Mouse (Mus musculus) neural tube, embryonic 11.5 days (tissue): Measurements from ENCODE around the gene Plcz1. TPM values are rescaled to one million over a fixed set of nuclear protein-coding genes. Genes with fewer than 3 reads are reported as not detected.

Experiments
- ATAC-seq: fragments of 200-750 bp; cut with Nextera tagmentation; 2 replicates; pipeline ENCODE4 v1.8.0; 2017; ENCODE audit warnings: moderate number of reproducible peaks, mild to moderate bottlenecking, moderate TSS enrichment, moderate library complexity; ENCODE audit not compliant: insufficient read depth, low FRiP score, low TSS enrichment
- DNase-seq: peaks from one replicate; pipeline ENCODE4 v3.0.0-alpha.2; 2015; ENCODE audit warnings: low spot score
- H3K27ac ChIP-seq: fragments of 300-500 bp; sonication (generic); 2 replicates; pipeline ENCODE4 v1.5.1; 2014; ENCODE audit warnings: low read depth, mild to moderate bottlenecking, low read length
- H3K27me3 ChIP-seq: fragments of 300-500 bp; sonication (generic); 2 replicates; pipeline ENCODE4 v1.6.1; 2014; ENCODE audit warnings: mild to moderate bottlenecking, low read length, mixed read lengths; ENCODE audit not compliant: control insufficient read depth, insufficient read depth
- H3K36me3 ChIP-seq: fragments of 300-500 bp; sonication (generic); 2 replicates; pipeline ENCODE4 v1.6.1; 2014; ENCODE audit warnings: mild to moderate bottlenecking, low read length, moderate library complexity, mixed read lengths; ENCODE audit not compliant: control insufficient read depth, insufficient read depth
- H3K4me1 ChIP-seq: fragments of 300-500 bp; sonication (generic); 2 replicates; pipeline ENCODE4 v1.6.1; 2014; ENCODE audit warnings: low read length, mixed read lengths; ENCODE audit not compliant: control insufficient read depth, insufficient read depth
- H3K4me2 ChIP-seq: fragments of 300-500 bp; sonication (generic); 2 replicates; pipeline ENCODE4 v1.6.1; 2014; ENCODE audit warnings: low read depth, mild to moderate bottlenecking, moderate library complexity
- H3K4me3 ChIP-seq: fragments of 300-500 bp; sonication (generic); 2 replicates; pipeline ENCODE4 v1.5.1; 2014; ENCODE audit warnings: low read depth, low read length
- H3K9ac ChIP-seq: fragments of 300-500 bp; sonication (generic); 2 replicates; pipeline ENCODE4 v1.6.1; 2014; ENCODE audit warnings: mild to moderate bottlenecking, low read length
- H3K9me3 ChIP-seq: fragments of 300-500 bp; sonication (generic); 2 replicates; pipeline ENCODE4 v1.6.1; 2016; ENCODE audit warnings: low read length; ENCODE audit not compliant: control insufficient read depth
- WGBS: fragments of 180-500 bp; shearing (Covaris S2); extraction: QIAGEN DNeasy Blood & Tissue Kit; methylation state at CpG from one replicate; pipeline ENCODE4 v1.1.7; 2014; 5-methylcytosine and 5-hydroxymethylcytosine counted together
- polyA plus RNA-seq: library from polyadenylated mRNA; unstranded; fragments of >200 nt; fragmentation: Nextera tagmentation; extraction: Ambion mirVana; gene quantifications from 2 replicates; pipeline ENCODE4 v1.2.1, GENCODE M21; 2014

Gene Plcz1
- polyA plus RNA-seq, 1 experiment from 2014 or later = not detected

- Histone ChIP-seq H3K4me1 (no peaks in the 10 kb centered on the region), H3K36me3 (no peaks in the 10 kb centered on the region), H3K4me3 (no peak overlapping the region), H3K4me2 (no peak overlapping the region), H3K27me3 (no peaks in the 10 kb centered on the region), H3K27ac (no peak overlapping the region), H3K9me3 (0 out of 2 replicates have a peak, but pooled peaks cover 3% of the 10 kb centered on the region), H3K9ac (no peak overlapping the region)
- ATAC-seq (no peak), DNase-seq (no peak)
- WGBS = 83% methylated on average over 3 of the region's 3 CpGs
Measured at GRCm38 (mm10) chr6:140005181-140005580, 36.1 kb downstream of the Plcz1 start.

DNA sequence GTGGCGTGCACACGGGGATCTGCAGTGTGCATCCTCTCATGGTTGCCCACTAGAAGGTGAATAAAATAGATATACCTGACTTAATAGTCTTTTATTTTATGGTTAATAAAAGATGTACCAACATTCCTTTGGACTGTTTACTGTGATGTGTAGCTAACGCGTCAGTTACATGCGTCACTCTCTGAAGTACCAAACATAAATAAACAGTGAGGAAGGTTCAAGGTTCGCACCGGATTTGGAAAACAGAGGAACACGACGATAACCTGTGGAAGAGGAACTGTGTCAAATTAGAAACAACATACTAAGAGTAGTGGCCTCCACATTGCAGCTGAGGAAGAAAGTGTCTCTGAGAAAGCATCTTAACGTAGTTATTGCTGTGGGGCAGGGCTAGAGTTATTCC is 51.7 kb downstream of the Plcz1 start:
- Histone ChIP-seq H3K9me3 (no peaks in the 10 kb centered on the region), H3K4me3 (no peak overlapping the region), H3K9ac (no peak overlapping the region), H3K27ac (no peak overlapping the region), H3K4me2 (no peak overlapping the region), H3K4me1 (no peaks in the 10 kb centered on the region), H3K36me3 (no peaks in the 10 kb centered on the region), H3K27me3 (no peaks in the 10 kb centered on the region)
- WGBS = 86% methylated on average over 10 of the region's 10 CpGs
- ATAC-seq (no peak), DNase-seq (no peak)

DNA sequence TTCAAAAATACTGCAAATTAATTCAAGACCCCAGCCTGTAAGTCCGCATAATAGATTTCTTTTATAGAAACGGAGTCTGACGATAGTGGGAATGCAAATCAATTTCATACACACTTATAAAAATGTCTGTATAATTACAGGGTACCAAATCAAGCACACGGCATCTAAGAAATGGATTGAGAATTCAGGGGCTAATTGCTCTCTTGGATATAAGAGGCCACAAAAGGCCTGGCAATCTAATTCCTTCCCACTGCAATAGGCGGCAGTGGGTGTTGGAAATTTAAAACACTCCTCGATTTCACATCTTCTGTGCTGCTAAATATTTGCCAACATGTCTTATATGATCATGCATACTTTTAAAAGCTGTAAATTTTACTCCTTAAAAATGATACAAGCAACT is 52.2 kb downstream of the Plcz1 start:
- H3K36me3 ChIP-seq = no peaks in the 10 kb centered on the region
- H3K27me3 ChIP-seq = no peaks in the 10 kb centered on the region
- H3K4me1 ChIP-seq = no peaks in the 10 kb centered on the region
- no peaks in the 10 kb centered on the region for H3K9me3 ChIP-seq
- H3K27ac ChIP-seq = no peak overlapping the region
- no peak overlapping the region for H3K4me2 ChIP-seq
- H3K4me3 ChIP-seq = no peak overlapping the region
- WGBS = 83% methylated on average over 6 of the region's 6 CpGs
- DNase-seq (no peak), ATAC-seq (no peak)
- H3K9ac ChIP-seq = no peak overlapping the region

DNA sequence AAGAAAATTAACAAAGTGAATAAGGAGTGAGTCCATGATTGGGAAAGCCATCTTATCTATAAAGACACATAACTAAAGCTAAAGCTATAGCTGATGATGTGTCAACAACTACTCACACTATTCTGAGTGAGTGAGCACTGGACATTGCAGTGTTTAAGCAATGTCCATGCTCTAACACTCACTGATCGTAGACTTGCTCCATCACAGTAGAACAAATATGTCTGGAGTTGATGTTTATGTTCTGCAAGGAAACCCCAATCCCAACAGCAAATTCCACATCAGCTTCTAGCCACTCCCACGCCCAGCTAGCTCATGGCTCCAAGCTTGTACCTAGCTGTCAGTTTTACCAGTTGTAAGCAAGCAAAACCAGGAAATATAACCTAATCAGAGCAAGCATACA is 54.7 kb downstream of the Plcz1 start:
- H3K4me2 ChIP-seq = no peak overlapping the region
- no peak overlapping the region for H3K27ac ChIP-seq
- DNase-seq (no peak), ATAC-seq (no peak)
- 82% methylated on average over 2 of the region's 2 CpGs for WGBS
- H3K4me3 ChIP-seq = no peak overlapping the region
- H3K27me3 ChIP-seq = no peaks in the 10 kb centered on the region
- no peak overlapping the region for H3K9ac ChIP-seq
- H3K36me3 ChIP-seq = no peaks in the 10 kb centered on the region
- H3K4me1 ChIP-seq = no peaks in the 10 kb centered on the region
- no peaks in the 10 kb centered on the region for H3K9me3 ChIP-seq

DNA sequence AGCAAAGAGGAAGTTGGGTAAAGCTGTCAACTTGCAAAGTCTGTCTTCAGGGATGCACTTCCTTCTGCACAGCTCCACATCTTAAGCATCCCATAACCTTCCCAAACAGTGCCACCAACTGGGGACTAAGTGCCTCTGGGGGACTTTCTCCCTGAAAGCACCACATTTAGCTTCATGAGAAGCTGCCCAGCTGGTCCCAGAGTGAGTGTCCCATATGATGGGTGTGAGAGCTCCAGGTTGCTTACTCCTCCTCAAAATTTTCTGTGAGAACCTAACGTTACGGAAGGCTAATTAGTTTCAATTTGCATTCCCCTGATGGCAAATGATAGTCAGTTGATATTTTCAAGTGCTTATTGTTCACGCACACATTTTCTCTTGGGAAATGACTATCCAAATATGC is 57.2 kb downstream of the Plcz1 start:
- H3K4me2 ChIP-seq = no peak overlapping the region
- no peak overlapping the region for H3K9ac ChIP-seq
- no peak overlapping the region for H3K27ac ChIP-seq
- DNase-seq = no peak
- no peak overlapping the region for H3K4me3 ChIP-seq
- no peaks in the 10 kb centered on the region for H3K9me3 ChIP-seq
- ATAC-seq = no peak
- no peaks in the 10 kb centered on the region for H3K4me1 ChIP-seq
- H3K27me3 ChIP-seq = no peaks in the 10 kb centered on the region
- H3K36me3 ChIP-seq = no peaks in the 10 kb centered on the region
- 88% methylated on average over 3 of the region's 3 CpGs for WGBS

- Histone ChIP-seq H3K27me3 (no peaks in the 10 kb centered on the region), H3K4me3 (no peak overlapping the region), H3K4me2 (no peak overlapping the region), H3K36me3 (no peaks in the 10 kb centered on the region), H3K9ac (no peak overlapping the region), H3K27ac (no peak overlapping the region), H3K9me3 (no peaks in the 10 kb centered on the region), H3K4me1 (no peaks in the 10 kb centered on the region)
- no peak for ATAC-seq
- DNase-seq = no peak
Measured at GRCm38 (mm10) chr6:139981061-139981460, 60.2 kb downstream of the Plcz1 start.

- H3K4me2 ChIP-seq = no peak overlapping the region
- DNase-seq = no peak
- no peaks in the 10 kb centered on the region for H3K9me3 ChIP-seq
- H3K27me3 ChIP-seq = no peaks in the 10 kb centered on the region
- H3K36me3 ChIP-seq = no peaks in the 10 kb centered on the region
- H3K4me3 ChIP-seq = no peak overlapping the region
- H3K27ac ChIP-seq = no peak overlapping the region
- 63% methylated on average over 3 of the region's 3 CpGs for WGBS
- no peak for ATAC-seq
- H3K9ac ChIP-seq = no peak overlapping the region
- no peaks in the 10 kb centered on the region for H3K4me1 ChIP-seq
Measured at GRCm38 (mm10) chr6:139978114-139978513, 63.1 kb downstream of the Plcz1 start.

- H3K27ac ChIP-seq = no peak overlapping the region
- no peaks in the 10 kb centered on the region for H3K27me3 ChIP-seq
- H3K4me1 ChIP-seq = no peaks in the 10 kb centered on the region
- no peaks in the 10 kb centered on the region for H3K9me3 ChIP-seq
- H3K4me2 ChIP-seq = no peak overlapping the region
- no peaks in the 10 kb centered on the region for H3K36me3 ChIP-seq
- ATAC-seq (no peak), DNase-seq (no peak)
- H3K4me3 ChIP-seq = no peak overlapping the region
- WGBS = 88% methylated on average over 5 of the region's 5 CpGs
- H3K9ac ChIP-seq = no peak overlapping the region
Measured at GRCm38 (mm10) chr6:139974668-139975067, 66.6 kb downstream of the Plcz1 start.

- Histone ChIP-seq H3K4me3 (no peak overlapping the region), H3K9me3 (no peaks in the 10 kb centered on the region), H3K27ac (no peak overlapping the region), H3K9ac (no peak overlapping the region), H3K36me3 (no peaks in the 10 kb centered on the region), H3K4me1 (no peaks in the 10 kb centered on the region), H3K27me3 (no peaks in the 10 kb centered on the region), H3K4me2 (no peak overlapping the region)
- ATAC-seq (no peak), DNase-seq (no peak)
- 92% methylated on average over 4 of the region's 4 CpGs for WGBS
Measured at GRCm38 (mm10) chr6:139971608-139972298, 69.5 kb downstream of the Plcz1 start.
